Mouse (Mus musculus) heart, postnatal 10 days (tissue): Measurements from ENCODE around the gene Ostm1. TPM values are rescaled to one million over a fixed set of nuclear protein-coding genes. Genes with fewer than 3 reads are reported as not detected.

Source experiments
- DNase-seq, 2 experiments: peaks; one replicate each; pipeline ENCODE4 v3.0.0; 2021
- intact Hi-C: fragments of 180-260 bp; cut with DNase I; formaldehyde crosslinking; loops from one replicate; pipeline ENCODE4 v1.15.1; 2025
- total RNA-seq, 2 experiments: library from RNA; stranded (reverse); gene quantifications; 2 replicates each; pipeline ENCODE4 v1.2.3; 2021

The Ostm1 gene
- total RNA-seq, 2 experiments from 2014 or later, result 19.6 to 20.1 TPM

DNA sequence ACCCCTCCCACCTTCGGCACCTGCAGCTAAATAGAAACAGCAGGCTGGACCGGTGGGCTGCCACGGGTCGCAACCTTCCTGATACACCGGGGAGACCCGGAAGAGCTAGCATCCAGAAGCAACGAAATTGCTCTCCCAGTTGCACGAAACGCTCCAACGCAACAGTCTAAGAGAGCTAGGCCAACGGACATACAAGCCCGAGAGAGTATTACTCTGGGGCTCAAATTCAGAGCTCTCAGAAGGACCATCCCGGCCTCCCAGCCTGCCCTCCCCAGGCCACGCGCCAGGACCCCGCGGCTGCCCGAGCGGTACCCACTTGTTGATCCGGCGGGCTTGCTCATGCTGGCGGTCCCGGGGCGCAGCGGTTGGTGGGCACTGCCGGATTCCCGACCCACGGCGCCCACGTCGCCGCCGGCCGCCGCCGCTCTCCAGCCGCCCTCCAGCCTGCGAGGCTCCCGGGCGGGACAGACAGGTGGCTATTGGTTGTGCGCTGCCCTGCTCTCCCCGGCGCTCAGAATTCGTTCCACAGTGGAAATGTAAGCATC, 984 bp upstream of the Ostm1 start:
- intact Hi-C loops, result loop anchor here (2.0 kb wide), 1 partner anchor 50 kb away; no protein-coding TSS in a partner anchor
- no peak for DNase-seq

GRCm38 (mm10) chr10:42583902-42584435, 347 bp downstream of the Ostm1 start:
- intact Hi-C loops, result loop anchor here (2.0 kb wide), 1 partner anchor 49 kb away; no protein-coding TSS in a partner anchor
- no peak for DNase-seq

GRCm38 (mm10) chr10:42584436-42584983, 888 bp downstream of the Ostm1 start:
- intact Hi-C loops, result no loop called here
- DNase-seq, result no peak

GRCm38 (mm10) chr10:42585156-42585555, 1.5 kb downstream of the Ostm1 start:
- intact Hi-C loops, result no loop called here
- DNase-seq, result no peak

DNA sequence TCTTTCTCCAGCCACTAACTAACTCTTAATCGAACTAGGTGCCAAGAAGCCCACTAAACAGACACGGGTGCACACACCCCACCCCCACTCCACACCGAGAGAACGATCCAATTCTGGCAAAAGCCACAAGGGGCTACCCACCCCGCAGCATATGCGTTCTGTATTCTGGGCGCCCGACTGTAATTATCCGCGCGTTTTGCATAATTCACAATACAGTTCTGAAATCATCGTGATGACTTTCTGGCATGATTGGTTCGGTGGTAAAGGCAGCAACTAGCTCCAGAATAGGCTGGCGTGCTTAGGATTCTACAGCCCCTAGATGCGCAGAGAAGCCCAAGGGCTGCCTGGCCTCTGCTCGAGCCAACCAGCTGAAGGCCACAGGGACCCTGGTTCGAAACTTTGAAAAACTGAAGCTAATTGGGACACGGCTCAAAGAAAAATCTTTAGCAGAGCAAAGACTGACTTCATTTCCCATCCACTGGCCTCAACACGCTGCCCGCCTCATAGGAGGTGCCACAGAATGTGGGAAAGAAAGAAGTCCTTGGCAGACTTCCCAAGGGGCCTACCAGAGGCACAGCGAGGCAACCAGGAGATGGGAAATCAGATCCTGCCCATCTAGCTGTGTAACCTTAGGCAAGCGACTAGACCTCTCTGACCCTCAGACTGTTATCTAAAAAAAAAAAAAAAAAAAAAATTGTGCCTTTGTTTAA, 2.1 kb downstream of the Ostm1 start:
- intact Hi-C loops, result no loop called here
- no peak for DNase-seq

DNA sequence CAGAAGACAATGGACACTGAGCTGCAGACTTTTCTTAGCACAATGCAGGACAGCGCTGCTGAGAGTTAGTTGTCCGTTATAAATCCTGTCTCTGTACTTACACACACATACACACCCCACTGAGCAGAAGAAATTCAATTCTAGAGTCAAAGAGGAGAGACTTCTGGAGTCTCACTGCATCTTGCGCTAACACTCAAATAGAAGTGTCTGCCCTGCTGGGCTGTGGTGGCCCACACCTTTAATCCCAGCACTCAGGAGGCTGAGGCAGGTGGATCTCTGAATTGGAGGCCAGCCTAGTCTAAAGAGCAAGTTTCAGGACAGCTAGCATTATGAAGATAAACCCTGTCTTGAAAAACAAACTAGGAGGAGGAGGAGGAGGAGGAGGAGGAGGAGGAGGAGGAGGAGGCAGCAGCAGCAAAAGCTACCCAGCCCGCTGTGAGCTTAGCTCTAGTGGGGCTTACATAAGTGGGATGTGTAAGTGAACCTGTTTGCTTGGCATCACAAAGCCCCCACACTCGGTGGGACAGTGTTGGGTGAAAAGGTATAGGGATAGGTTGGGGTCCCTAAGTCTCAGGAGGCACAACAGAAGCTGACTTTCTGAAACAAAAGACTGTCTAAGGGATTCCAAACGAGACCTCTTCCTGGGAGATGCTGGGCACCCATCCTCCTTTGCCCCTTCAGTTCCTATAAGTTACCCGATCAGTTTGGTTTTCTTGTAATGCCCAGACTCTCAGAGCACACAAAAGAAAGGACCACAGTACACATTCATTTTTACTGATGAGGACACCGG, 4.5 kb downstream of the Ostm1 start:
- DNase-seq, result no peak
- intact Hi-C loops, result no loop called here

DNA sequence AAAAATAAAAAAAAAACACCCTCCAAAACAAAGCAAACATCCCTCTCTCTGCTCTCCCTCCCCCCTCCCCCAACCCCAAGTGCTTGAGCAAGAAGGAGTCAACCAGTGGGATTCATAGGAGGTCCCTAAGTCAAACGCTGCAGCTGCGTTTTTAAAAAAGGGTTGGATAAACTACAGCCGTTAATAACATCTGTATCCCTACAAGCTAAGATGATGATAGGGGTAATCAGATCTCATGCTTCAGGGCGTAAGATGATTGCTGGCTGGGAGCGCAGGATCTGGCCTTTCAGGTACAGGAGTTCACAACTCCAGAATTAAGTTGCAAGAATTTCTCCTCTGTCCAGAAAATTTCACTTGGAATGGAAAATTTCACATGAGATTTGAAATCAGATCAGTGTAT, 5.9 kb downstream of the Ostm1 start:
- DNase-seq, result no peak
- intact Hi-C loops, result no loop called here

- intact Hi-C loops, result no loop called here
- DNase-seq, result no peak
Measured at GRCm38 (mm10) chr10:42590261-42591184, 6.9 kb downstream of the Ostm1 start.

DNA sequence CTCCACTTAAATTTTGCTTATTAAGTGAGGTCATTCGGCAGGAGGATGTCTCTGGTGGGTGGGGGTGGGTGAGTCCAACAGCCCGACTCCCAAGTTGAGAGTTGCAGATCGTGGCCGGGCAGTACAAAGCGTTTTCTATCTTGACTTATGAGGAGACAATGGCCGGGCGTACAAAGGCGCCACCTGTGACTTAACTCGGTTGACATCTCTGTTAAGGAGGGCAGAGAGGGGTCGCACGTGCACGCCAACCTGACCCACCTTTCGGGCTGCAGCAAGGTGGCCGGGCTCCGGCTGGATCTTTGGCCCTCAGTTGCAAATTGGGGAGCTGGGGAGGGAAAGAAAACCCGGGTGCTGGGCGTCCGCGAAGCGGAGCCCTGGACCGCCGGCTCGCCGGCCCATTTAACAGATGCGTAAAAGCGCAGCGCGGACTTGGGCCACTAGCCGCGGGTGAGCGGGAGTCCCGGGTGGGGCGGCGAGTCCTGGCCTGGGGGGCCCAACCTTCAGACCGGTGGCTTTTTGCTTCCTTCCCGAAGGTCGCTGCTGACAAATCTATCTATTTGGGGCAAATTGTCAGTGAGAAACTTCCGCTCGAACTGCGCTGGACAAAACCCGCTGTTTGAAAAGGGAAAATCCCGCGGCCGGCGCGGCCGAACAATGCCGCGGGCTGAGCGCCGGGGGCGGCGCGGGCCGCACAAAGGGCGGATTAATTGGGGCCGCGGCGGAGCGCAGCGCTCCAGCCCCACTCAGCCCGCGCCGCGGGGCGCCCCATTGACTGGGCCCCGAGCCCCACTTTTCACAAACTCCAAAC, 7.8 kb downstream of the Ostm1 start:
- intact Hi-C loops, result no loop called here
- DNase-seq, result no peak

DNA sequence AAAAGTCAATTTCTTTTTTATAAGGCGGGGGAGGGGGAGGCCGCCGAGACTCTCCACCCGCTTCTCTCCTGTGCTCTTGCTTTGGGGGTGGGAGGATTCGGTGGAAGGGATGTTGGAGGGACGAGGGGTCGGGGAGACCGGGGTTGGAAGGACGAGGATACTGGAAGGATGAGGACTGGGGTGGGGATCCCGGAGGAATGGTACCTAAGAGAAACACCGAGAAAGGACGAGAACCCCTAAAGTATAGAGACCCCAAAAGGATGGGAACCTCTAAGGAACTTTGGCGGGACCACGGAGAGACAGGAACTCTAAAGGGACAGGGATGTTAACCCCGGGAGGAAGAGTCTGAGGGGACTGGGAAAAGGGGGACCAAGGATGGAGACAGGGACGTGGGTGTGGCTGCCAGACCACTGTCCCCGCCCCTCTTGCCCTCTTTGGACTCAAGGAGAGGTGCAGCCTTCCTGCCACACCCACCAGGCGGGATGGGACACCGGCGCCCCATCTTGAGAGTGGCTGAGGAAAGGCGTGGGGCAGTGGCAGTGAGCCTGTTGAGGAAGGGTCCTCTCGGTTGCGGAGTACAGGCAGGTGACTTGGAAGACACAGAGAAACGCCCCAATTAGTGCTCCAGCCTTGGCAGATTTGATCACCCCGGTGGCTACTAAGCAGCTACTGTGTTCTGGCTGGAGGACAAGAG, 8.5 kb downstream of the Ostm1 start:
- DNase-seq, result no peak
- intact Hi-C loops, result no loop called here

DNA sequence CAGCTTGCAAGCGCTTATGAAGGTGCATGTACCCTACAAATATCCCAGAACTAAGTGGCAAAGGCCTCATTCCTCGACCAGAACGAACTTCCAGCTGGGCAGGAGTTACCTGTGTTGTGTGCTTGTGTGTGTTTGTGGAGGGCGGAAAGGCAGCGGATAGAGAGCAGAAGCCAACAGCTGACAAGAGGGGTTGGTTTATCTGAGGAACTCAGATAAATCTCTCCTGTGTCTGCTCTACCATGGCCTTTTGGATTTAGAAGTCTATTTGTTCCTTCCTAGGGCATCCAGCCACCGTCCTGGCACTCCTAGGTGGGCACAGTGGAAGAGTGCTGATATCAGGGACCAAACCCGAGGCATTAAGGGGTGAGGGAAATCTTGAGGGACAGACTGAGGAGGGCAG, 9.6 kb downstream of the Ostm1 start:
- intact Hi-C loops, result no loop called here
- no peak for DNase-seq

DNA sequence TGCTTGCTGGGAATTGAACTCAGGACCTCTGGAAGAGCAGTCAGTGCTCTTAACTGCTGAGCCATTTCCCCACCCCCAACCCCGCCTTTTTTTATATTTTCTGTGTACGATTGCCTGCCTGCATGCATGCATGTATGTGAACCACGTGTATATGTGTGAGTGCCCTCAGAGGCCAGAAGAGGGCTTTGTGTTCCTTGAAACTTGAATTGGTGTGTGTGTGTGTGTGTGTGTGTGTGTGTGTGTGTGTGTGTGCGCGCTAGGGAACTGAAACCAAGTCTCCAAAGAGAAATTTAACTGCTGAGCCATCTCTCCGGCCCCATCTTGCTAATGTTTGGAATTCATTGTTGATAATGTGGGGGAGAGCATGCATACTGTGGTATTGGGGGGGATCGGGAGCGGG, 15.0 kb downstream of the Ostm1 start:
- intact Hi-C loops, result no loop called here

GRCm38 (mm10) chr10:42601556-42601955, 17.9 kb downstream of the Ostm1 start:
- no peak for DNase-seq
- intact Hi-C loops, result no loop called here

More for the DNA sequence above, 15.0 kb downstream of the Ostm1 start:
- DNase-seq, result no peak

- intact Hi-C loops, result no loop called here
- no peak for DNase-seq
Measured at GRCm38 (mm10) chr10:42604874-42605273, 21.3 kb downstream of the Ostm1 start.

GRCm38 (mm10) chr10:42606757-42607156, 23.1 kb downstream of the Ostm1 start:
- intact Hi-C loops, result no loop called here
- DNase-seq, result no peak

DNA sequence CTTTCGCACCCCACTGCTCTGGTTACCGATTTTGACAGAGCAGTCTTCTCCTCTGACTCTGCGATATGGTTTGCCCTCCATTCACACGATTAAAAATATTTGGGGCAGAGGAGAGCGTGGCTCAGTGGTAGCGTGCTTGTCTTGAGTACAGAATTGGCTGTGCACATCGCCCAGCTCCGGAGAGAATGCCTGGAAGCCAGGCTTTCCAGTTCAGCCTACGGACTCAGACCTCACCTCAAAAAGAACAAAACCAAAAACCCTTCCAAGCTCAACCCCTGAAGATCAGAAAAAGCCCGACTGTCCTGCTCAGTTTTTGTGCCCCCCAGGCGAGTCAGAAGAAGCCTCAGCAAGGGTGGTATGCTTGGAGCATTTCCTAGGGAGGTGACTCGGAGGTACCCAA, 29.5 kb downstream of the Ostm1 start:
- intact Hi-C loops, result no loop called here
- no peak for DNase-seq

- intact Hi-C loops, result no loop called here
- peak in 1 of 2 experiments; percentile 37 for DNase-seq
Measured at GRCm38 (mm10) chr10:42613639-42614381, 30.2 kb downstream of the Ostm1 start.

GRCm38 (mm10) chr10:42614766-42615165, 31.1 kb downstream of the Ostm1 start:
- DNase-seq, result no peak
- intact Hi-C loops, result no loop called here
